ENCODE assay signal across 24 mouse cellular contexts in the genomic region with DNA sequence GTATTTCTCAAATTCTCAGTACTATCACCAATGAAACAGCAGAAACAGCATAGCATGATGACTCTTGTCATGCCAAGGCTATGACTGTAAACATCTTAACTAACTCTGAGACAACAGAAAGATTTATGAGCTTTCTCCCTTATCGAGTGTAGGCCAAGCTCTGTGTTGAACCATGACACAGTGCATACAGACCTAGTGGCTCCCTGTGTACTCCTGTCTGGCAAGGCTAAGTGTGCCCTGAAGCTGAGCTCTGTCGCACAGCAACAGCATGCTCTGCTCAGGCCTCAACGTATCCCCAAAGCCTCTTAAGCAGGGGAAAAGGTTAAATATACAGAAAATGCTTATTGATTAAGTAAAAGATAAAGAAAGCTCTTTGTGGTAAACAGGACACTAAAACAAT.
DNase-seq lines count a peak whose midpoint lies in the region; ATAC-seq and TF ChIP-seq lines count a peak whose summit lies in the region.
"Had no signal": no experiment of that assay in that cellular context is flagged by ENCODE, and none has a peak within 500 bp of the region (broad histone marks: within the 10 kb centered on the region; RNA-seq: fewer than 3 reads in every experiment).

No protein-coding gene starts in this region.

- no peak for TF ChIP-seq EP300 in stomach, postnatal 0 days (optimal IDR thresholded peaks at IDR 0.05)

- no peak overlapping the region for H3K27ac ChIP-seq in stomach, postnatal 0 days (replicated peaks)
- no peak overlapping the region for H3K27ac ChIP-seq in forebrain, embryonic 10.5 days
- H3K27ac ChIP-seq: embryonic facial prominence, embryonic 13.5 days; embryonic facial prominence, embryonic 15.5 days; forebrain, embryonic 13.5 days; forebrain, embryonic 15.5 days had no signal

- H3K4me2 ChIP-seq in stomach, postnatal 0 days (replicated peaks; ENCODE audit: low read depth), result no peak overlapping the region
- H3K4me2 ChIP-seq: embryonic facial prominence, embryonic 13.5 days; embryonic facial prominence, embryonic 15.5 days; forebrain, embryonic 13.5 days; forebrain, embryonic 15.5 days had no signal

- TF ChIP-seq CTCF in stomach, postnatal 0 days (IDR thresholded peaks at IDR 0.05; ENCODE audit: low read depth), result no peak

- peak; percentile 20 for DNase-seq in urinary bladder, adult 2 months (ENCODE audit: low spot score)
- no peak for DNase-seq in urinary bladder, postnatal 4 days (ENCODE audit: low spot score in 2 of 2)
- peak; percentile 36 for DNase-seq in 3T3-L1 (ENCODE audit: low read depth, low spot score)
- DNase-seq in fat pad, adult 2 months (ENCODE audit: extremely low read depth, low read depth, low spot score), result peak; percentile 81
- no peak for DNase-seq in stomach, postnatal 0 days (ENCODE audit: low spot score)
- no peak for DNase-seq in forebrain, embryonic 10.5 days (ENCODE audit: extremely low spot score, low spot score)
- no peak for DNase-seq in kidney, postnatal 25 days
- DNase-seq in adrenal gland, postnatal 36 days, result no peak
- DNase-seq: adrenal gland, adult 2 months; adrenal gland, postnatal 10 days; adrenal gland, postnatal 25 days; cerebellum, adult 11 months; cerebellum, adult 18-20 months; cerebellum, adult 8-10 months; cerebellum, adult 9-11 months; cerebellum, postnatal 14 days; cerebellum, postnatal 36 days; embryo, embryonic 11 days; forebrain, postnatal 0 days had no signal

- H3K36me3 ChIP-seq in stomach, postnatal 0 days (ENCODE audit: control insufficient read depth, insufficient read depth, low read length), result no peaks in the 10 kb centered on the region
- no peaks in the 10 kb centered on the region for H3K36me3 ChIP-seq in forebrain, embryonic 10.5 days (replicated peaks)
- H3K36me3 ChIP-seq: embryonic facial prominence, embryonic 13.5 days; embryonic facial prominence, embryonic 15.5 days; forebrain, embryonic 15.5 days had no signal

- 56% methylated on average over 3 of the region's 3 CpGs for whole genome bisulfite sequencing in stomach, postnatal 0 days
- WGBS in forebrain, embryonic 10.5 days, result 90% methylated on average over 3 of the region's 3 CpGs

- peak; percentile 75 for ATAC-seq in stomach, postnatal 0 days (ENCODE audit: low FRiP score, low TSS enrichment)
- ATAC-seq: forebrain, embryonic 13.5 days; forebrain, embryonic 15.5 days; forebrain, postnatal 0 days had no signal

- no peaks in the 10 kb centered on the region for H3K4me1 ChIP-seq in stomach, postnatal 0 days (replicated peaks; ENCODE audit: control insufficient read depth, insufficient read depth)
- no peaks in the 10 kb centered on the region for H3K4me1 ChIP-seq in forebrain, embryonic 10.5 days
- H3K4me1 ChIP-seq: embryonic facial prominence, embryonic 13.5 days; embryonic facial prominence, embryonic 15.5 days; forebrain, embryonic 13.5 days; forebrain, embryonic 15.5 days had no signal

- H3K9me3 ChIP-seq in stomach, postnatal 0 days (ENCODE audit: control insufficient read depth, low read length), result no peaks in the 10 kb centered on the region
- no peaks in the 10 kb centered on the region for H3K9me3 ChIP-seq in forebrain, embryonic 10.5 days
- H3K9me3 ChIP-seq: embryonic facial prominence, embryonic 13.5 days; embryonic facial prominence, embryonic 15.5 days; forebrain, embryonic 13.5 days; forebrain, embryonic 15.5 days had no signal

- no peak overlapping the region for H3K9ac ChIP-seq in stomach, postnatal 0 days (ENCODE audit: low read length)
- H3K9ac ChIP-seq: embryonic facial prominence, embryonic 13.5 days; embryonic facial prominence, embryonic 15.5 days; forebrain, embryonic 13.5 days; forebrain, embryonic 15.5 days; forebrain, postnatal 0 days had no signal

- H3K4me3 ChIP-seq in stomach, postnatal 0 days (ENCODE audit: low read depth, low read length), result no peak overlapping the region
- H3K4me3 ChIP-seq in forebrain, embryonic 10.5 days, result no peak overlapping the region
- H3K4me3 ChIP-seq: embryonic facial prominence, embryonic 13.5 days; embryonic facial prominence, embryonic 15.5 days; erythroblast, embryonic 14.5 days; forebrain, embryonic 13.5 days; forebrain, embryonic 15.5 days had no signal

- H3K27me3 ChIP-seq in stomach, postnatal 0 days (ENCODE audit: control insufficient read depth, insufficient read depth, low read length), result no peaks in the 10 kb centered on the region
- H3K27me3 ChIP-seq in forebrain, embryonic 10.5 days (ENCODE audit: poor library complexity, severe bottlenecking), result no peaks in the 10 kb centered on the region
- H3K27me3 ChIP-seq: embryonic facial prominence, embryonic 13.5 days; embryonic facial prominence, embryonic 15.5 days; forebrain, embryonic 13.5 days; forebrain, embryonic 15.5 days had no signal

Comparison
In these comparisons a context has a peak if more than half of its experiments do, and no peak if none do; other contexts are left out.
1. DNase-seq: peak in urinary bladder, adult 2 months (single experiment), 3T3-L1 (single experiment) and fat pad, adult 2 months (single experiment); none in urinary bladder, postnatal 4 days (0 of 2), stomach, postnatal 0 days (single experiment), forebrain, embryonic 10.5 days (single experiment), kidney, postnatal 25 days (0 of 2) and adrenal gland, postnatal 36 days (0 of 2).